Mouse (Mus musculus): ENCODE data around the gene Dnttip2. TPM values are rescaled to one million over a fixed set of nuclear protein-coding genes. Genes with fewer than 3 reads are reported as not detected.

Dnttip2 gene
- polyA plus RNA-seq, 1 experiment from 2014 or later, result 52.7 TPM

GRCm38 (mm10) chr3:122333902-122334301 is 59.7 kb downstream of the Dnttip2 start:
- ATAC-seq (ENCODE audit: low read depth) (no peak), DNase-seq (no peak)
- Histone ChIP-seq H3K9ac (no peak overlapping the region), H3K27me3 (no peaks in the 10 kb centered on the region), H3K9me3 (replicated peaks) (no peaks in the 10 kb centered on the region), H3K4me2 (no peak overlapping the region), H3K36me3 (no peaks in the 10 kb centered on the region), H3K27ac (no peak overlapping the region), H3K4me3 (replicated peaks) (no peak overlapping the region), H3K4me1 (replicated peaks) (no peaks in the 10 kb centered on the region; the same call in 1 of the 2 replicates)
- WGBS (ENCODE audit: insufficient replicate concordance), result 47% methylated on average over 7 of the region's 7 CpGs

- Histone ChIP-seq H3K27ac (no peak overlapping the region), H3K9me3 (replicated peaks) (no peaks in the 10 kb centered on the region), H3K4me1 (replicated peaks) (no peaks in the 10 kb centered on the region; the same call in 1 of the 2 replicates), H3K4me3 (replicated peaks) (no peak overlapping the region), H3K27me3 (no peaks in the 10 kb centered on the region), H3K36me3 (no peaks in the 10 kb centered on the region), H3K4me2 (no peak overlapping the region), H3K9ac (no peak overlapping the region)
- WGBS (ENCODE audit: insufficient replicate concordance), result 19% methylated on average over 7 of the region's 7 CpGs
- ATAC-seq (ENCODE audit: low read depth) (no peak), DNase-seq (no peak)
These were observed 60.2 kb downstream of the Dnttip2 start for GRCm38 (mm10) chr3:122334375-122334774.

MicroRNAs within 50 kb of the gene (microRNA counts, 519-probe panel; counts per million panel counts)
- microRNA mmu-miR-760, result 114 counts per million

Small RNA genes lying within 50 kb of the gene (microRNA-seq; reads per million reads assigned to microRNA genes)
- gene Gm22903, result not detected
- gene Mir760, result 18.5 reads per million, percentile 31 among the genes with 10 or more reads in this experiment

Other genes with a start within 250 kb of the Dnttip2 start
- gene Abca4, start 229.9 kb upstream of the Dnttip2 start, polyA plus RNA-seq (2015; fragmentation: Nextera tagmentation; extraction: Ambion mirVana), result 0.35 and 0.66 TPM in 2 replicates
- gene Gclm, start 28.8 kb upstream of the Dnttip2 start, polyA plus RNA-seq (2015; fragmentation: Nextera tagmentation; extraction: Ambion mirVana), result 455 and 466 TPM in 2 replicates
- gene Bcar3, start 19.7 kb downstream of the Dnttip2 start, polyA plus RNA-seq (2015; fragmentation: Nextera tagmentation; extraction: Ambion mirVana), result 5.0 and 5.5 TPM in 2 replicates

Measured in liver, embryonic 13.5 days (tissue).